Mouse (Mus musculus) megakaryocyte, embryonic 14.5 days (primary cell): ENCODE results near the gene Tmem189.

Experiments
- FLI1 ChIP-seq: IDR thresholded peaks from 2 replicates; pipeline ENCODE4 v1.6.1; 2012; ENCODE audit warnings: low read length, inconsistent platforms, mixed read lengths
- GATA1 ChIP-seq: IDR thresholded peaks from 3 replicates; pipeline ENCODE4 v1.6.1; 2012; ENCODE audit warnings: mixed read lengths, low read length, inconsistent platforms, borderline replicate concordance

- no peak for TF ChIP-seq GATA1
- TF ChIP-seq FLI1: no peak
Observed at GRCm38 (mm10) chr2:167690219-167690961, 768 bp upstream of the Tmem189 start.
